Mouse (Mus musculus) olfactory bulb, adult 2 months (tissue): Measurements from ENCODE around the gene Mier1. TPM values are rescaled to one million over a fixed set of nuclear protein-coding genes. Genes with fewer than 3 reads are reported as not detected.

Source experiments
- H3K27ac ChIP-seq: fragments of 200-500 bp; 2 replicates; pipeline ENCODE4 v1.5.1; 2012; ENCODE audit warnings: low read depth, low read length; ENCODE audit not compliant: insufficient read depth
- H3K4me1 ChIP-seq: fragments of 200-500 bp; 2 replicates; pipeline ENCODE4 v1.6.1; 2012; ENCODE audit warnings: low read length; ENCODE audit not compliant: control insufficient read depth, insufficient read depth
- H3K4me3 ChIP-seq: fragments of 200-500 bp; 2 replicates; pipeline ENCODE4 v1.5.1; 2012; ENCODE audit warnings: mild to moderate bottlenecking, low read depth, low read length, moderate library complexity; ENCODE audit not compliant: insufficient read depth
- CTCF ChIP-seq: fragments of 200-500 bp; IDR thresholded peaks from 2 replicates; pipeline ENCODE4 v1.5.1; 2012; ENCODE audit warnings: low read depth, mild to moderate bottlenecking, low read length, moderate library complexity; ENCODE audit not compliant: insufficient read depth
- POLR2A ChIP-seq: fragments of 200-500 bp; IDR thresholded peaks from 2 replicates; pipeline ENCODE4 v1.6.1; 2012; ENCODE audit warnings: mild to moderate bottlenecking, low read depth, low read length, moderate library complexity; ENCODE audit not compliant: insufficient read depth
- WGBS: fragments of 180-500 bp; shearing (Covaris S2); methylation state at CpG from one replicate; pipeline ENCODE4 v1.1.7; 2018; 5-methylcytosine and 5-hydroxymethylcytosine counted together
- polyA plus RNA-seq: library from polyadenylated mRNA; stranded (reverse); fragments of >200 nt; gene quantifications from 2 replicates; pipeline ENCODE4 v1.2.4, GENCODE M21; 2012; ENCODE audit warnings: low replicate concordance; ENCODE audit not compliant: missing spikeins, insufficient read depth, insufficient read length

The Mier1 gene
- polyA plus RNA-seq, 1 experiment: not detected

GRCm38 (mm10) chr4:103113402-103113801, 788 bp upstream of the Mier1 start:
- H3K4me1 ChIP-seq: peaks cover 5% of the 10 kb centered on the region
- WGBS: 3% methylated on average over 11 of the region's 11 CpGs
- H3K27ac ChIP-seq: no peak overlapping the region
- peak overlapping the region; percentile 86 for H3K4me3 ChIP-seq
- no peak for TF ChIP-seq POLR2A
- no peak for TF ChIP-seq CTCF

DNA sequence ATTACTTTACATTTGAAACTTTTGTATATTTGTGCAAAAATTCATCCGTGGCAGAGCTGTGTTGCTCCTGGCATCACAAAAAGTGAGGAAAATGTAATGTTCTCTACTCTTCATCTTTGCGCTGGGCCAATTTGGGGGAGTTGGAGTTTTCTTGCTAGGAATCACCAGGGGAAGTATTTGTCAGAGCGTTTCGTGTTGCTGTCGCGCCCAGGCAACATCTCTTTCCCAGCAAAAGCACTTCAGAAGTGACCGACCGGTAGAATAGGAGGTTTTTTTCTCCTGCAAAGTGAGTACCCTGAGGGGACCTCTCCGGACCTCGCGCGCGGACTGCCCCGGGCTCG, 4.7 kb downstream of the Mier1 start:
- H3K4me3 ChIP-seq: peak overlapping the region; percentile 85
- WGBS: under 1% methylated on average over 15 of the region's 15 CpGs
- H3K27ac ChIP-seq: no peak overlapping the region

DNA sequence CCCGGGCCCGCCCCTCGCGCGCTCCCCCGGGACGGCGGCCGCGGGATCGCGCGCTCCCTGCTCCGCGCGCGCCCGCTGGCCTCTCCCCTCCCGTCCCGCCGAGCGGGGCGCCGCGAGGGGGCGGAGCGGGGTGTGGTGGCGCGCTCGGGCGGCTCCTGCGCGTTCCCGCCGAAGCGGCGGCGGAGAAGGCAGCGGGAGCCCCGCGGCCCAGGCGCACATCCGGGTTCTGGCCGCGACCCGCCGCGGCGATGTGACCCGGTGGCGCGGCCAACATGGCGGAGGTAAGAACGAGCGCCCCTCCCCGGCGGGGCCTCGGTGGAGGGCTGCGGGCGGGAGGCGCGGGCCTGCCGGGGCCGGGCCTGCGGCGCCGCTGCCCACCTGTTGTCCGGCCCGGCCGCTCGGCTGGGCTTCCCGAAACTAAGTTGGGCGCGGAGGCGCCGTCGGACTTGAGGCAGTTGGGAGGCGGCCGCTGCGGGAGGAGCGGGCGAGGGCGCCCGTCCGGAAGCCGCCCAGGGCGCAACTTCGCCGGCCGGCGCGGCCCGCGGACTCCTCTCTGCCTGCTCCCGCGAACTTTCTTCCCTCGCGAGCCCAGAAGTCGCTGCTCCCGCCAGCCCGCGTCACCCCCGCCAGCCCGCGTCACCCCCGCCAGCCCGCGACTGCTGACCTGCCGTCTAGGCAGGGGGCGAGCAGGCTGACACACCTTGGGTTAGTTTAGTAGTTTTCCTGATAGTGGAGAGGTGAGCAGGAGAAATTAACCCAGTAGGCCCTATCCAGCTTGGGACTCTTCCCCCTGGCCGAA, 5.2 kb downstream of the Mier1 start:
- Histone ChIP-seq H3K4me1 (peaks cover 3% of the 10 kb centered on the region; the same call in 1 of the 2 replicates), H3K27ac (peak overlapping the region; percentile 29; the same call in 1 of the 2 replicates), H3K4me3 (peak overlapping the region; percentile 85)
- 1% methylated on average over 111 of the region's 111 CpGs for WGBS
- peak; percentile 74; the same call in 1 of the 2 replicates for TF ChIP-seq POLR2A
- TF ChIP-seq CTCF: no peak

More for the DNA sequence above, 4.7 kb downstream of the Mier1 start:
- H3K4me1 ChIP-seq: peaks cover 3% of the 10 kb centered on the region; the same call in 1 of the 2 replicates
- TF ChIP-seq POLR2A (no peak), CTCF (no peak)

- 18% methylated on average over 4 of the region's 4 CpGs for WGBS
- Histone ChIP-seq H3K4me1 (peaks cover 3% of the 10 kb centered on the region; the same call in 1 of the 2 replicates), H3K27ac (no peak overlapping the region), H3K4me3 (peak overlapping the region; percentile 85)
- TF ChIP-seq CTCF: no peak
- TF ChIP-seq POLR2A: no peak
Observed at GRCm38 (mm10) chr4:103120028-103120384, 5.8 kb downstream of the Mier1 start.

DNA sequence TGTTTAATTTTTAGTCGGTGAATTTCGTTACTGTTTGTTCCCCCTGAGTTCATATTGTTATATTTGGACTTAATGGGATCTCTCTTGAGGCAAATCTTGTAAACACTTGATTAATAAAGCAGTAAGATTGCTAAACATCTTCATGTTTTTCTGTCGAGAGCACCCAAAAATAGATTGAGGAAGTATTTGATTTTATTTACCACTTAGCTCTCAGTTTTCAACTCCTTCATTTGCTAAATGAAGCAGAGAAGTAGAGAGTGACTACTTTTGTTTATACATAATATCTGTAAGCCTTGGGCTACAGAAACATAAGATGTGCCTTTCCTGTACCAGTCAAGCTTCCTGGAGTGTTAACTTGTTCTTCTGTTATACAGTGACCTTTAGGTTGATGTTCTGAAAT, 6.2 kb downstream of the Mier1 start:
- Histone ChIP-seq H3K27ac (no peak overlapping the region), H3K4me3 (no peak overlapping the region)
- 27% methylated on average over 3 of the region's 3 CpGs for WGBS

GRCm38 (mm10) chr4:103120874-103121389, 6.7 kb downstream of the Mier1 start:
- 78% methylated on average over 9 of the region's 9 CpGs for WGBS
- TF ChIP-seq CTCF (no peak), POLR2A (no peak)
- Histone ChIP-seq H3K4me1 (no peaks in the 10 kb centered on the region), H3K4me3 (no peak overlapping the region), H3K27ac (no peak overlapping the region)

More for the DNA sequence above, 6.2 kb downstream of the Mier1 start:
- no peak for TF ChIP-seq POLR2A
- TF ChIP-seq CTCF: no peak
- H3K4me1 ChIP-seq: peaks cover 2% of the 10 kb centered on the region; the same call in 1 of the 2 replicates

- H3K4me1 ChIP-seq: no peaks in the 10 kb centered on the region
- 56% methylated on average over 2 of the region's 2 CpGs for WGBS
- no peak overlapping the region for H3K4me3 ChIP-seq
- no peak for TF ChIP-seq POLR2A
- H3K27ac ChIP-seq: no peak overlapping the region
Observed at GRCm38 (mm10) chr4:103123086-103123485, 8.9 kb downstream of the Mier1 start.

- Histone ChIP-seq H3K4me3 (no peak overlapping the region), H3K27ac (no peak overlapping the region), H3K4me1 (no peaks in the 10 kb centered on the region)
- TF ChIP-seq CTCF: no peak
- TF ChIP-seq POLR2A: no peak
Observed at GRCm38 (mm10) chr4:103123606-103124005, 9.4 kb downstream of the Mier1 start.

- WGBS: 64% methylated on average over 4 of the region's 4 CpGs
- Histone ChIP-seq H3K27ac (no peak overlapping the region), H3K4me1 (no peaks in the 10 kb centered on the region), H3K4me3 (no peak overlapping the region)
- no peak for TF ChIP-seq CTCF
- no peak for TF ChIP-seq POLR2A
Observed at GRCm38 (mm10) chr4:103126533-103126932, 12.3 kb downstream of the Mier1 start.
